Mouse (Mus musculus): ENCODE measurements around the gene Lypd6.

Lypd6 gene

DNA sequence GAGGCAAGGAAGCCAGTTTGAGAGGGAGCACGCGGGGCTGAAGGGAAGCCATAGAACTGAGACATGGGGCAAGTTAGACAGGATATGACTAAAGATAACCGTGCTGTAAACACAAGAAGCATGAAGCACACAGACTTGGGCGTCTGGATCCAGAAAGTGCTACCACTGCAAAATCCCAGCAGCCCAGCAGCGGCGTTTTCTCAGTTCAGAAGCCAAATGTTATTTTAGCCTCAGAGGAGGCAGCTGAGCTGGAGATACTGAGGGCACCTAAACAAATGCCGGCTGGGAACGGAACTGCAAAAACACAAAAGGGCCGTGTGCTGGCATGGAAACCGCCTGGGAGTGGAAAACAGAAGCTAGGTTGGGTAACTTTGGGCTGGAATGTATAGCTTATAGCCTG lies 43.9 kb downstream of the Lypd6 start:
- DNase-seq (ENCODE audit: low spot score) = peak; percentile 16

- DNase-seq (ENCODE audit: low spot score) = no peak
These were observed 44.9 kb downstream of the Lypd6 start for GRCm38 (mm10) chr2:50111169-50111568.

DNA sequence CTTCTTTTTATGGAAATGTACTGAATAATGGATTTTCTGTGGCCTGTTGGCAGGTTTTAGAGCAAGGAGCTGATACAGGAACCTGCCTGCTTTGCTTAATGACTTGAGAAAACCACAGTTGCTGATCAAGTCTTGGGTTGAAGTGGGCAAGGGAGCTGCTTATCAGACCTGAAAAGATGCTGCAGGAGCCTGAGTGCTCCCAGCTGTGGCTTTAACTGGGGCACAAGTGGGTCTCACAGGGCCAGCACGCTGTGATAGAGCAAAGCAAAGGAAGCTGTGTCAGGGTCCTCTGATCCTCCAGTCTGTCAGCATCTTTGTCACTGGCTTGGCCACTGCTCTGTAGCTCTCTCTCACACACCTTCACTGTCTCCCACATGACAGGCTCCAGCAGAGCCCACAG lies 45.4 kb downstream of the Lypd6 start:
- DNase-seq (ENCODE audit: low spot score) = no peak

DNA sequence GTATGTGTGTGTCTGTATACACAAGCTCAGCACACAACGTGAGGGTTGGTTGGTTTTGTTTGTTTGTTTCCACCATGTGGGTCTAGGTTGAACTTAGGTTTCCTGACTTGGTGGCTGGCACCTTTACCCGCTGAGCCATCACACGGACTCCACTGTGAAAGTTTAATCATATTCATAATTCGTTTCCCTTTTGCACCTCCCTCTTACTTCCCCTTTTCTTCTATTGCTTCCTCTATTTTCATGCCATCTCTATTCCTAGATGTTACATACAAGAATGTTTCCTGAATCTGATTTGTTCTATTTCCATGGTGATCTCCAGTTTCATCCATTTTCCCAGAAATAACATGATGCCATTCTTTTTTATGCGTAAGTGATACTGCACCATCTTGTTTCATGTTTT lies 46.2 kb downstream of the Lypd6 start:
- no peak for DNase-seq (ENCODE audit: low spot score)

GRCm38 (mm10) chr2:50119101-50119500 lies 52.9 kb downstream of the Lypd6 start:
- no peak for DNase-seq (ENCODE audit: low spot score)

DNA sequence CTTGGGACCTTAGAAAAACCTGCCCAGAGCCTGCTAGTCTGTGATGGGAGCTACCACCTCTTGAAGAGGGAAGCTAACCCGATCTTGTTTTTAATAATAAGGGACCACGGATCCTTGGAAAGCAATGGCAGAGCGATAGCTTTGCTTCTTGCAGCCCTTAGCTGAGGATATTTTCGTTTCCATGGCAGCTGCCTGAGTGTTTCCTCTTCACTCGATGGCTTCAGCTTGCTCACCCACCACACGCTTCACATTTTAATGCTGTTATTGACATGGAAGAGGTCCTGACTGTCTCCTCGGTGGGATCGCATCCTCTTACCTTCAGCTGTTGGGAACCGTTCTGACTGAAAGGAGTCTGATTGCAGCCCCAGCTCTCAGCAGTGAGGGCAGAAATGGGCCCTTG lies 54.6 kb downstream of the Lypd6 start:
- no peak for DNase-seq (ENCODE audit: low spot score)

DNA sequence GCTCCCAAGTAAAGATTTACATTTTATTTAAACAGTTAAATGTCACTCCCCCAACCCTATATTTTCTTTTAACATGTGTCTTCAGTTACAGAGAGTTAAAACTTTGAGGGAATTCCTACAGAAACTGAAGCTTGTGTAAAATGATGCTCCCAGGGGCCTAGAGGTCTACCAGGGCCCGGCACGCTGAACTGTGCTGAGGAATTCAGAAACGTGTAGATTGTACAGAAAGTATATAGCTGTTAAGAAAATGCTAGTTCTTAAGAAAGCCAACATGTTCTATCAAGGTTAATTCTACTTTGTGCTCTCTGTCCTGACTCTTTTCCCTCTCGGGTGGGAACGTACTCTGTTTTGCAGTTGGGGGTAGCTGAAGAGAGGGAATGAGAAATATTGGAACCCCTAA lies 57.1 kb downstream of the Lypd6 start:
- no peak for DNase-seq (ENCODE audit: low spot score)

GRCm38 (mm10) chr2:50127513-50128175 lies 61.4 kb downstream of the Lypd6 start:
- no peak for DNase-seq (ENCODE audit: low spot score)

DNA sequence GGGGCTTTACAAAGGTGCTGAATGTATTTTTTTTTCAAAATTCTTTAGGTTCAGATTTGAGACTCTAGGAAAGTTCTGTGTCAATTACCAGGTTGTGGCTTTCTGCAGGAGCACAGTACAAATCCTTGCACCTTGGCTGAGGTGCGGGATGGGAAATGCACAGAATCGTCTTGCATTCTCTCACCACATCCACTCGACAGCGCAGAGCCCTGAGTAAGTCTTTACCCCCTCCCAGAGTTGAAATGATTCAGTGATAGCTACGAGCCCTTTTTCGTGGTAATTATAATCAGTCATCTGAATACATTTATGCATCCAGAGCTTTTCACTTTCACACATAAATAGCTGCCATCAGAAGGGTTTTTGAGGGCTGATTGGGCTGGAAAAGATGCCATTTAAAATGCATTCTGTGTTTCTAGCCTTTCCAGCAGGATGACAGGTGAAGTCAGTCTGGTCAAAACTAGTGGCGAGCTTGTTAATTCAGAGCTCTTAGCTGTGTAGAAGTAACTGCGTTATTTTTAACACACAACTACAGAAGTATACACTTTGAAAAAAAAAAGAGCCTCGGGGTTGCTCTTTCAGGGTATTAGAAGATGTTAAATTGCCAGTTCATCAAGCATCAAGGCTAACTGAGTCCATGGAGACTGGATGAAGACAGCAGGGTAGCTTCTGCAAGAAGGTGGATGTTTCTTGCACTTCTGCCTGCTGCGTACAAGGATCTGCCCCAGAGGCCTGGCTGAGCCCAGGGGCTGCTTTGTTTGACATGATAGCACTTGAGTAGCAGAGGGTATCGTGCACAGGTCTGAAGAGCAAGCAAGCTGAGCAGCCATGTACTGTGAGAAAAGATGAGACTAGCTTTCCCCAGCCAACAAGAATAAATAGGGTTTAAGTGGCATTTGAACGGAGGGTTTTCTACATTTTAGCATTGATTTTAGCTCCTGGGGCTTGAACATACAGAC lies 62.4 kb downstream of the Lypd6 start:
- DNase-seq (ENCODE audit: low spot score) = no peak

GRCm38 (mm10) chr2:50130674-50131073 lies 64.4 kb downstream of the Lypd6 start:
- no peak for DNase-seq (ENCODE audit: low spot score)

DNA sequence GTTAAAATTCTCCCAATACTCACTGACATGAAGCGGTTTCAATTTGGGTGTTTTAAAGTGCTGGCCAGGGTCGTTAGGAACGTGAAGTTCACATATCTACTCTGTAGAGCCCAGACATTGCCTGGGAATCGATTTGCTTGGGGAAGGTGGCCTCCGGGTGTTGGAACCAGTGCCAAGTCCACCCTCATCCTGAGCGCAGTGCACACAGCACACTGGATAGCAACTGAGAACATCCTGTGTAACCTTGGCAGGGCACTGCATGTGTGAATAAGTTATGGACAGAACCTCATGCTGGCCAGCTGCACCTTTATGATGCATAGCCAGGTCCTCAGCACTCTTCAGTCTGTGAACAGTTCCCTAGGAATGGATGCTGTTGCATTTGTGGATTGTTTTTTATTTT lies 77.4 kb downstream of the Lypd6 start:
- DNase-seq (ENCODE audit: low spot score) = no peak

GRCm38 (mm10) chr2:50147308-50147707 lies 81.1 kb downstream of the Lypd6 start:
- DNase-seq (ENCODE audit: low spot score) = no peak

GRCm38 (mm10) chr2:50149257-50150202 lies 83.3 kb downstream of the Lypd6 start:
- DNase-seq (ENCODE audit: low spot score) = no peak

GRCm38 (mm10) chr2:50150203-50150590 lies 84.0 kb downstream of the Lypd6 start:
- DNase-seq (ENCODE audit: low spot score) = no peak

DNA sequence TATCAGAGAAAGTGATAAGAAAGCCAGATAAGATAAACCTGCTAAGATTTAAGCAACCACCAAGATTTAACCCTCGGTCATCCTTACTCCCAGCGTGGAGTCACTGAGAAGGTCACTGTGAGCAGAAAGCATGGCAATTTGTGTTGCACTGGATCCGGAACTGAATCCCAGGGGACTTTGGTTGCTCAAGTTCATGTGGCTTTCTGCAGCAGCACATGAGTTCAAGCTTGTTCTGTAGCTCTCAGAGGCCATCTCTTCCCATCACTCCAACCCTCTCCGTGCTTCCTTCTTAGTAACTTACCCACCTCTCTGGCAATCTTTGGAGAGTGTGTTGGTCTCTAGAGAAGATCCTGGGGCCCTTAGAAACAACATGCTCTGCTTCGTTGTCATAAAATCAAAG lies 84.6 kb downstream of the Lypd6 start:
- no peak for DNase-seq (ENCODE audit: low spot score)

DNA sequence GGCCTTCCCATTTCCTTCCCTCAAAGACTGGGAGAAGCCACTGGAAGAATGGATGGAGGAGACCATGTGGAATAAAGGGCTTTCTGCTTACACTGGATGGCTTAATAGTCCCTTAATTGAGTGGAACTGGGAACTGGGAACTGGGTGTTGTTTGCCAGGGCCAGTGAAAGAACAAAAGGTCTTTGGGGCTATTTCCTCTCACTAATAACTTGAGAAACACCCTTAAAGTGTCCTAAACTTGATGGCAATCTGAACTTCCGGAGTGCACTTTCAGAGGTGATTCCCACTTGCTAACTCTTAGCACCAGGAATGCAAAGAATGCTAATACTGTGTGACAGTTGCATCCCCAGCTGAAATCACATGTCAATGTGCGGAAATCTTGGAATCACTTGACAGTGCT lies 85.2 kb downstream of the Lypd6 start:
- no peak for DNase-seq (ENCODE audit: low spot score)

- DNase-seq (ENCODE audit: low spot score) = no peak
These were observed 85.7 kb downstream of the Lypd6 start for GRCm38 (mm10) chr2:50151879-50152278.

GRCm38 (mm10) chr2:50156009-50156408 lies 89.8 kb downstream of the Lypd6 start:
- no peak for DNase-seq (ENCODE audit: low spot score)

- DNase-seq (ENCODE audit: low spot score) = no peak
These were observed 93.8 kb downstream of the Lypd6 start for GRCm38 (mm10) chr2:50160069-50160468.

- no peak for DNase-seq (ENCODE audit: low spot score)
These were observed 97.4 kb downstream of the Lypd6 start for GRCm38 (mm10) chr2:50163608-50164007.

DNA sequence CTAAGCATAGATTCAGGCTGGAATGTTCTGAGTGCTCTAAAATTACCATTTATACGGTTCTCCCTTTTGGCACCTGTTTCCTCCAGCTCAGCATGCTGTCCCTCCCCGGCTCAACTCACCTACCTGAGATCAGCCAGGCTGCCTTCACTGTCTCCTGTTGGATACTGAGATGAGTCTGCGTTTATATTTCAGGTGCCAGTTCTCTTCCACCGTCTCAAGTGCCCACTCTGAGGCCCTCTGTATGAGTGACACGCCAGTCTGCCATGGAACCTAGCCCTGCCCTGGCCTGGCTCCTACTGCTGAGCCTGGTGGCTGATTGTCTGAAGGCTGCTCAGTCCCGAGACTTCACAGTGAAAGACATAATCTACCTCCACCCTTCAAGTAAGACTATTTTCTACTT lies 99.0 kb downstream of the Lypd6 start:
- DNase-seq (ENCODE audit: low spot score) = no peak

DNA sequence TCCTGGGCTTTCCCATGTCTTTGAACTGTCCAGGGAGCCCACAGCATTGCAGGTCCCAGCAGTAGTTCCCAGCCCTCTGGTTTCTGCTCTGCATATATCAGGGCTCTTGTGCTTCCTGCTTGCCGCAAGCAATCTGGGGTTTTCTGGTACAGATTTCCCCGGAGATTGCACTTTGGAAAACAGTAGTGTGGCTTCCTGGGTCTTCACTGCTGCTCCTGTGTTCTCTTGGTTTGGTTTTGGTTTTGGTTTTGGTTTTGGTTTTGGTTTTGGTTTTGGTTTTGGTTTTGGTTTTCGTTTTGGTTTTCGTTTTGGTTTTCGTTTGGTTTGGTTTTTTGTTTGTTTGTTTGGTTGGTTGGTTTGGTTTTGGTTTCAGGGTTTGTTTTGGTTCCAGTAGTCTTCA lies 99.9 kb downstream of the Lypd6 start:
- DNase-seq (ENCODE audit: low spot score) = no peak

Data from ovary, postnatal 36 days (tissue).